Mouse (Mus musculus) brain, embryonic 14.5 days (tissue): Measurements from ENCODE around the gene Rnase12.

Source experiments
- CTCF ChIP-seq: fragments of 200-500 bp; IDR thresholded peaks from 2 replicates; pipeline ENCODE4 v1.5.1; 2012; ENCODE audit warnings: inconsistent platforms, mild to moderate bottlenecking, moderate library complexity, borderline replicate concordance; ENCODE audit not compliant: insufficient read depth, insufficient read length; ENCODE audit errors: extremely low read depth
- POLR2A ChIP-seq: fragments of 200-500 bp; IDR thresholded peaks from 2 replicates; pipeline ENCODE4 v1.6.1; 2012; ENCODE audit warnings: mild to moderate bottlenecking, inconsistent platforms, borderline replicate concordance; ENCODE audit not compliant: poor library complexity, insufficient read depth, insufficient read length, severe bottlenecking; ENCODE audit errors: extremely low read depth

GRCm38 (mm10) chr14:51051941-51052340, 5.5 kb downstream of the Rnase12 start:
- TF ChIP-seq CTCF (no peak), POLR2A (no peak)
